Mouse (Mus musculus): ENCODE results near the gene Ice1. TPM values are rescaled to one million over a fixed set of nuclear protein-coding genes. Genes with fewer than 3 reads are reported as not detected.

Ice1 gene
- polyA plus RNA-seq, 1 experiment from 2014 or later: 58.9 TPM

DNA sequence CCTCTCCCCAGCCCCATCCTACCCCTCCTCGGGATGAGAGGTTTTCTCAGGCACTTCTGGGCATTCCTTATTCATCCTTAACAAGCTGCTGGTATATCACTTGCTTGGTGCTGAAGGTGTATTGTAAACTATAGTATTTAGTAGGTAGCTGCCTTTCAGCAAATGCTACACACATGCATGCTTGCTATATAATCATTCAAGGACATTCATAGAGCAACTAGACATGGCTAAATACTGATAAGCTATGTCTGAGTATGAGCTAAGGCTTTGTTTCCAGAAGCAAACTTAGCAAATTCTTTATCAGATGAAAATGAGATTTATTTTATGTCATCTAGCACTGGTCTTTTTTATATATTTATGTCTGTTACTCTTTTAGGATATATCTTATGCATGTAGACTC, 11.8 kb downstream of the Ice1 start:
- WGBS: 59% methylated on average over 1 of the region's 1 CpGs
- no peak overlapping the region for H3K9ac ChIP-seq (replicated peaks; ENCODE audit: low read depth, low read length)
- no peaks in the 10 kb centered on the region for H3K4me1 ChIP-seq (ENCODE audit: control insufficient read depth, insufficient read depth, low read length)
- H3K27ac ChIP-seq (ENCODE audit: low read depth, low read length): no peak overlapping the region
- H3K4me3 ChIP-seq (ENCODE audit: low read depth, low read length): no peak overlapping the region
- H3K36me3 ChIP-seq (ENCODE audit: control insufficient read depth, insufficient read depth, low read length): no peaks in the 10 kb centered on the region
- ATAC-seq (ENCODE audit: low read depth): no peak
- no peaks in the 10 kb centered on the region for H3K9me3 ChIP-seq (ENCODE audit: control insufficient read depth, low read length)
- no peak overlapping the region for H3K4me2 ChIP-seq (ENCODE audit: low read depth, low read length)
- no peaks in the 10 kb centered on the region for H3K27me3 ChIP-seq (ENCODE audit: control insufficient read depth, insufficient read depth, low read length)

DNA sequence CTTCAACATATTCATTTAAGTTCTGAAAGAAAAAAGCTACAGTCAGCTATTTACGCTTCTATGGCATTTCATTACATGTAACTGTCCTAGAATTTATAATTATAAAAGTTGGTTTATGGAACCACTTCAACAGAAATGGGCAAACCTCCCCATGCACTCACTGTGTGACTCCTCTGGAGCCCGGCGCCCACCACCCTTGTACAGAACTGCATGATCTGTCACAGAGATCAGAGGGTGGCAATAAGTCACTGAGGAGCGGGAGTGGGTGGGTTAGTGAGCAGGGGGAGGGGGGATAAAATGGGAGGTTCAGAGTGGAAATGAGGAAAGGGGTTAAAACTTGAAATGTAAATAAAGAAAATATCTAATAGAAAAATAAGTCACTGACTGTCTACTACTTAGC, 13.0 kb downstream of the Ice1 start:
- WGBS: 79% methylated on average over 4 of the region's 4 CpGs
- ATAC-seq (ENCODE audit: low read depth): no peak
- no peak overlapping the region for H3K9ac ChIP-seq (replicated peaks; ENCODE audit: low read depth, low read length)

DNA sequence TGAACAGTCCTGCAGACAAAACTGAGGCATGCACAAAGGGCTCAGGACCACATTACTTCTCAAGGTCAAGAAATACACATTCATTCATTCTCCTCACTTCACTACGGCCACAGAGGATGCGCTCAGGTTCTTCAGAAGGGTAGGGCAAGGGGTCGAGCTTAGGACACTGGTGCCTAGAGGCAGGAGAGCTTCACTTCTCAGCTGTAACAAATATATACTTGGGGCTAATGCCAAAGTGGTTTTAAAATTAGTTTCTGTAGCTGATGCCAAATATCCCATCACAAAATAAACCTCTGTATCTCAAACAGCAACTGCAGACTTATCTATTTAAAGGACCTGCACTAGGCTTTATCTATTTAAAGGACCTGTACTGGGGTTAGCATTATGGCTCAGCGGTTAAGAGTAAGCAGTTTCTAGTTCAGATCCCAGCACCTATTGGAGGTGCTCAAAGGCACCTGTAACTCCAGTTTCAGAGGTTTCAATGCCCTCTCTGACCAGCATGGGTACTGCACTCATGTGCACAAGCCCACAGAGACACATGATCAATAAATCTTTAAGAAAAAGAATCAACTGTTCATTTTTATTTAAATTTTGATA, 14.9 kb downstream of the Ice1 start:
- Histone ChIP-seq H3K4me3 (ENCODE audit: low read depth, low read length) (no peak overlapping the region), H3K4me2 (ENCODE audit: low read depth, low read length) (no peak overlapping the region), H3K36me3 (ENCODE audit: control insufficient read depth, insufficient read depth, low read length) (peaks cover 12% of the 10 kb centered on the region; the same call in 1 of the 2 replicates), H3K4me1 (ENCODE audit: control insufficient read depth, insufficient read depth, low read length) (no peaks in the 10 kb centered on the region), H3K9me3 (ENCODE audit: control insufficient read depth, low read length) (no peaks in the 10 kb centered on the region), H3K9ac (replicated peaks; ENCODE audit: low read depth, low read length) (no peak overlapping the region), H3K27ac (ENCODE audit: low read depth, low read length) (no peak overlapping the region), H3K27me3 (ENCODE audit: control insufficient read depth, insufficient read depth, low read length) (no peaks in the 10 kb centered on the region)
- no peak for ATAC-seq (ENCODE audit: low read depth)
- WGBS: 93% methylated on average over 4 of the region's 4 CpGs

More for the DNA sequence above, 13.0 kb downstream of the Ice1 start:
- no peaks in the 10 kb centered on the region for H3K27me3 ChIP-seq (ENCODE audit: control insufficient read depth, insufficient read depth, low read length)
- no peaks in the 10 kb centered on the region for H3K9me3 ChIP-seq (ENCODE audit: control insufficient read depth, low read length)
- H3K36me3 ChIP-seq (ENCODE audit: control insufficient read depth, insufficient read depth, low read length): peaks cover 12% of the 10 kb centered on the region; the same call in 1 of the 2 replicates
- no peaks in the 10 kb centered on the region for H3K4me1 ChIP-seq (ENCODE audit: control insufficient read depth, insufficient read depth, low read length)
- no peak overlapping the region for H3K4me3 ChIP-seq (ENCODE audit: low read depth, low read length)
- H3K27ac ChIP-seq (ENCODE audit: low read depth, low read length): no peak overlapping the region
- H3K4me2 ChIP-seq (ENCODE audit: low read depth, low read length): no peak overlapping the region

DNA sequence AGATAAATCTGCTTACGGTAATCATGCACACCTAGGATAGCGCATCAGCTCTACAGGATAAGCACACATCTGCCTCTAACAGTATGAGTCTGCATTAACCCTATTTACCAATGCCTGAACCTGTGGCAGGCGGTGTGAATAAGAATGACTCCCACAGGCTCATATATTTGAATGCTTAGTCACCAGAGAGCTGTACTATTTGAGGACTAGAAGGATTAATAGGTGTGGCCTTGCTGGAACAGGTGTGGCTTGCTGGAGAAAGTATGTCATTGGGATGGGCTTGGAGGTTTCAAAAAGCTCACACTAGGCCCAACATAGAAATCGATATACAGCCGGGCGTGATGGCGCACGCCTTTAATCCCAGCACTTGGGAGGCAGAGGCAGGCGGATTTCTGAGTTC, 15.9 kb downstream of the Ice1 start:
- H3K4me3 ChIP-seq (ENCODE audit: low read depth, low read length): no peak overlapping the region
- H3K36me3 ChIP-seq (ENCODE audit: control insufficient read depth, insufficient read depth, low read length): peaks cover 19% of the 10 kb centered on the region
- no peak overlapping the region for H3K27ac ChIP-seq (ENCODE audit: low read depth, low read length)
- no peaks in the 10 kb centered on the region for H3K27me3 ChIP-seq (ENCODE audit: control insufficient read depth, insufficient read depth, low read length)
- no peaks in the 10 kb centered on the region for H3K9me3 ChIP-seq (ENCODE audit: control insufficient read depth, low read length)
- ATAC-seq (ENCODE audit: low read depth): no peak
- 97% methylated on average over 9 of the region's 9 CpGs for WGBS
- no peaks in the 10 kb centered on the region for H3K4me1 ChIP-seq (ENCODE audit: control insufficient read depth, insufficient read depth, low read length)
- no peak overlapping the region for H3K9ac ChIP-seq (replicated peaks; ENCODE audit: low read depth, low read length)
- no peak overlapping the region for H3K4me2 ChIP-seq (ENCODE audit: low read depth, low read length)

DNA sequence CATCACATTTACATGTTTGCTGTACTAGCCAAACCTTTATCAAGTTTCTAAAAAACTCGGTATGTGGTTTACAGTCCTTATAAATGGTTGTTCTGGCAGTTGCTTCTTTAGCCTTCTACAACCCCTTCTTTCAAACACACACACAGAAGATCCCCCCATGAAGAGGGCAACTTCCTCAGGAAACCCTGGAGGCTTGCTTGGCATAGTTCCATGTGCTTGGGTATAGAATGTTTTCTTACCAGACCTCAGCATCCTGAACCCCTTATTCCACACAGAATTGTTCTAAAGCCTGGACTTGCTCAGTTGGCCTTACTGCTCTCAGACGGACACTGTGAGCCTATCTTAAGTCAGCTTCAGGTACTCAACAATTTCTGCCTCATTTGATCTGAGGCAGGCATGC, 24.6 kb downstream of the Ice1 start:
- no peaks in the 10 kb centered on the region for H3K27me3 ChIP-seq (ENCODE audit: control insufficient read depth, insufficient read depth, low read length)
- no peak overlapping the region for H3K27ac ChIP-seq (ENCODE audit: low read depth, low read length)
- H3K36me3 ChIP-seq (ENCODE audit: control insufficient read depth, insufficient read depth, low read length): peaks cover 45% of the 10 kb centered on the region
- H3K4me2 ChIP-seq (ENCODE audit: low read depth, low read length): no peak overlapping the region
- H3K9me3 ChIP-seq (ENCODE audit: control insufficient read depth, low read length): no peaks in the 10 kb centered on the region
- H3K4me3 ChIP-seq (ENCODE audit: low read depth, low read length): no peak overlapping the region
- H3K9ac ChIP-seq (replicated peaks; ENCODE audit: low read depth, low read length): no peak overlapping the region
- H3K4me1 ChIP-seq (ENCODE audit: control insufficient read depth, insufficient read depth, low read length): no peaks in the 10 kb centered on the region
- WGBS: 82% methylated on average over 2 of the region's 2 CpGs
- no peak for ATAC-seq (ENCODE audit: low read depth)

DNA sequence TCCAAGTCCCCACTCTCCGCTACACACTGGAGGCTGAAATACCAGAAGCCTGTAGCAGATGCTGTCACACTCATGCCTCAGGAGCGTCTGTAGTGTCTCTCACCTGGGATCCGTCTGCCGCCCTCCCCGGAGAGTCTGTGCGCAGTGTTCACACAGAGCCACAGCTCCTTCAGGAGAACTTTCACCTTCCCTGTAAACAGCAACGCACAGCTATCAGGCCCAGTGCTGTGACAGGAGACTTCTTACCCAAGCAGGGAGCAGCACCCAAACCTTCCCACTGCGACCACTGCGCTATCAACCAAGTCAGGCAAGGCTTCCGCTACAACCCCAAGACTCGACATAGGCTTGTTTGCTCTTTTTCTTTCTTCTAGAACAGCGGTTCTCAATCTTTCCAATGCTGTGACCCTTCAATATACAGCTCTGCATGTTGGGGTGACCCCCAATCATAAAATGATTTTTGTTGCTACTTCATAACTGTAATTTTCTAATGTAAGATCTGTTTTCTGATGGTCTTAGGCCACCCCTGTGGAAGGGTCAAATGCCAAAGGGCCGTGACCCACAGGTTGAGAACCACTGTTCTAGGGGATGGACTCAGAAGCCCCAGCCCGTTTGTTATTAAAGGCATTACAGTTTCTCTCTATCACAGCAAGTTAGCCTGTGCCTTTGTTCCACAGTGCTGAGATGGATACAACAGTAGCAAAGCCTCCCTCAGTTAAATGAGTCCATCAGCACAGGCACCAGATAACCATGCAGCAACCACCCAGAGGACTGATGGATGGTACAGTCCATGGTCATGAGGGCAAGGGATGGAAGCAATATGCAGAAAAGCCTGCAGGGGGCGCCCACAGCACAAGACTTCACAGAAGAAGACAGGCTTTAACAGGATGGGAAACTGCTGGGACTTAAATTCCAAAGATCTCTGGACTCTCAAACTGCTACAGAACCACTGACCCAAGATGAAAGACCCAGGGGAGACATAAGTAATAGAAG, 26.7 kb downstream of the Ice1 start:
- H3K4me3 ChIP-seq (ENCODE audit: low read depth, low read length): no peak overlapping the region
- 91% methylated on average over 15 of the region's 15 CpGs for WGBS
- no peaks in the 10 kb centered on the region for H3K27me3 ChIP-seq (ENCODE audit: control insufficient read depth, insufficient read depth, low read length)
- H3K27ac ChIP-seq (ENCODE audit: low read depth, low read length): no peak overlapping the region
- no peak overlapping the region for H3K4me2 ChIP-seq (ENCODE audit: low read depth, low read length)
- H3K4me1 ChIP-seq (ENCODE audit: control insufficient read depth, insufficient read depth, low read length): no peaks in the 10 kb centered on the region
- peaks cover 43% of the 10 kb centered on the region for H3K36me3 ChIP-seq (ENCODE audit: control insufficient read depth, insufficient read depth, low read length)
- H3K9ac ChIP-seq (replicated peaks; ENCODE audit: low read depth, low read length): no peak overlapping the region
- peak; percentile 71 for ATAC-seq (ENCODE audit: low read depth)
- H3K9me3 ChIP-seq (ENCODE audit: control insufficient read depth, low read length): no peaks in the 10 kb centered on the region

DNA sequence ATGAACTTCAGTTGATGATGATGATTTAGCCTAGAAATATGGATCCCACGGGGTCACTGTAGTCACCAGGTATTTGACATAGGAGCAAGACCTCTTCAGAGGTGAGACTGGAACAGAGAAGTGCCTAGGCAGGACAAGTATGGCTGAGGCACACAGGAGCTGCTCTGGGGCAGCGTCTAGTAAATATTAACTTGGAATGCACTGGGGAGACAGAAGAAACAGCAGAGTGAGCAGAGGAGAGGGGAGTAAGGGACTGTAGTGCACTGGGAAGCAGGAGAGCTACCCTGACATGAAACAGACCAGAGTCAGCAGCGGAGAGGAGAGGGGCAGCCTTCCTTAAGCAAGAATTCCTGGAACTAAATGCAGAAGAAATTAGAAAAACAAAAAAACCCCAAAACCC, 27.8 kb downstream of the Ice1 start:
- ATAC-seq (ENCODE audit: low read depth): no peak
- 96% methylated on average over 3 of the region's 3 CpGs for WGBS
- Histone ChIP-seq H3K27me3 (ENCODE audit: control insufficient read depth, insufficient read depth, low read length) (no peaks in the 10 kb centered on the region), H3K9ac (replicated peaks; ENCODE audit: low read depth, low read length) (no peak overlapping the region), H3K36me3 (ENCODE audit: control insufficient read depth, insufficient read depth, low read length) (peaks cover 45% of the 10 kb centered on the region), H3K27ac (ENCODE audit: low read depth, low read length) (no peak overlapping the region), H3K9me3 (ENCODE audit: control insufficient read depth, low read length) (no peaks in the 10 kb centered on the region), H3K4me2 (ENCODE audit: low read depth, low read length) (no peak overlapping the region), H3K4me1 (ENCODE audit: control insufficient read depth, insufficient read depth, low read length) (no peaks in the 10 kb centered on the region), H3K4me3 (ENCODE audit: low read depth, low read length) (no peak overlapping the region)

DNA sequence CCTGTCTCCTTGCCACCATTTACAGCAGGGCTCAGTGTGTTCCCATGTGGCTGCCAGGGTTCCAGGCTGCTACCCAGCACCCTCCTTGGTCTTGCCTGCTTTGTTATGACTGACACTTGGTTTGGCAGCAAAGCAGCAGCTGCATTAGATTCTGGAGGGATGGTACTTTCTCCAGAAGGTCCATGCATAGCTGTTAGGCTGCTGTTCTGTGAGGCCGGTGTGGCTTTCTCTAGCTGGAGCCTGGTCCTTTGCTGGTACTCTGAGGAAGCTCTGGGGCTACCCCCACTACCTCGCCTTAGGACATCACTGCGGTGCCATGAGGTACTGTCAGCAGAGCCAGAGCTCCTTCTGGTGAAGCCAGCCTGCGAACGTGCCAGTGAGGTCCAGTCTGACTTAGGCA, 32.1 kb downstream of the Ice1 start:
- H3K27me3 ChIP-seq (ENCODE audit: control insufficient read depth, insufficient read depth, low read length): no peaks in the 10 kb centered on the region
- no peak overlapping the region for H3K27ac ChIP-seq (ENCODE audit: low read depth, low read length)
- no peaks in the 10 kb centered on the region for H3K4me1 ChIP-seq (ENCODE audit: control insufficient read depth, insufficient read depth, low read length)
- no peak for ATAC-seq (ENCODE audit: low read depth)
- H3K4me2 ChIP-seq (ENCODE audit: low read depth, low read length): no peak overlapping the region
- WGBS: 98% methylated on average over 5 of the region's 5 CpGs
- H3K4me3 ChIP-seq (ENCODE audit: low read depth, low read length): no peak overlapping the region
- peaks cover 63% of the 10 kb centered on the region for H3K36me3 ChIP-seq (ENCODE audit: control insufficient read depth, insufficient read depth, low read length)
- no peaks in the 10 kb centered on the region for H3K9me3 ChIP-seq (ENCODE audit: control insufficient read depth, low read length)
- no peak overlapping the region for H3K9ac ChIP-seq (replicated peaks; ENCODE audit: low read depth, low read length)

DNA sequence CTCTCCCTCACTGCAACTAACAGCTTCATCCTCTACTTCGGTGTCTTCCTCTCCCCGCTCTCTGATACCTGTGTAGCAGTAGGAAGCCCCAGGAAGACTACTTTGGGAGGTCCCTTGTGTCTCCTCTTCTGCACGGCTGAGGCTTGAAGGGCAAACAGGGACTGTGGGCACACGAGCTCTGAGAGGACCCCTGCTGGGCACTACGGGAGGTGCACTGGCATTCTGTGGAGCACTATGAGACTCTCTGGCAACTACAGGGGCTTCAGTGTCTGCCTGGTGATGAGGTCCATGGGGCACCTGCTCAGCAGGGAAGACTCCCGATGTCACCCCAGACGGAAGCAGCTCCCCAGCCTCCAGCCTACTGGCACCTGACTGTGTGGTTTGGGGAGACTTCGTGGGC, 32.7 kb downstream of the Ice1 start:
- Histone ChIP-seq H3K36me3 (ENCODE audit: control insufficient read depth, insufficient read depth, low read length) (peaks cover 64% of the 10 kb centered on the region), H3K27me3 (ENCODE audit: control insufficient read depth, insufficient read depth, low read length) (no peaks in the 10 kb centered on the region), H3K4me1 (ENCODE audit: control insufficient read depth, insufficient read depth, low read length) (no peaks in the 10 kb centered on the region), H3K9me3 (ENCODE audit: control insufficient read depth, low read length) (no peaks in the 10 kb centered on the region), H3K9ac (replicated peaks; ENCODE audit: low read depth, low read length) (no peak overlapping the region), H3K27ac (ENCODE audit: low read depth, low read length) (no peak overlapping the region), H3K4me2 (ENCODE audit: low read depth, low read length) (no peak overlapping the region), H3K4me3 (ENCODE audit: low read depth, low read length) (no peak overlapping the region)
- no peak for ATAC-seq (ENCODE audit: low read depth)
- 89% methylated on average over 8 of the region's 8 CpGs for WGBS
